Mouse (Mus musculus) ovary, postnatal 14 days (tissue): Measurements from ENCODE around the gene Stra8.

Experiments
- DNase-seq: peaks from one replicate; pipeline ENCODE4 v3.0.0; 2022; ENCODE audit warnings: low spot score

Stra8 gene

GRCm38 (mm10) chr6:34903441-34903840 lies 16.5 kb upstream of the Stra8 start:
- no peak for DNase-seq

DNA sequence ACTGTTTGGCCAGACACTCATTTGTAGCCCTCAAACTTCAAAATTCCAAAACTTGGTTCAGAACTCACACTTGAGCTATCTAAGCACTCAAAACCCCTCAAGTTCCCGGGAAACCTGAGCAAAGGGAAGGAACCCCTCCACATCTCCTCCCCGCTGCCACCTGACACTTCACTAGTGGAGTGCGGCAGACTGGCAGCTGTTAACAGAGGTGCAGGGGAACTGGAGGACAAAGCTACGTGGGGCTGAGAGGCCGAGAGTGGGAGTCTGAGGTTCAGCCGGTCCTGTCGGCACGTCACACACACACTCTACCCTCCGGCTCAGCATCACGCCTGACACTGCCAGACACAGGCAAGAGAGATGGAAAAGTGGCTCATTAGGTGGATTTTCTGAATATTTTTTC lies 16.1 kb upstream of the Stra8 start:
- DNase-seq, result no peak

GRCm38 (mm10) chr6:34904361-34904760 lies 15.6 kb upstream of the Stra8 start:
- DNase-seq, result no peak

DNA sequence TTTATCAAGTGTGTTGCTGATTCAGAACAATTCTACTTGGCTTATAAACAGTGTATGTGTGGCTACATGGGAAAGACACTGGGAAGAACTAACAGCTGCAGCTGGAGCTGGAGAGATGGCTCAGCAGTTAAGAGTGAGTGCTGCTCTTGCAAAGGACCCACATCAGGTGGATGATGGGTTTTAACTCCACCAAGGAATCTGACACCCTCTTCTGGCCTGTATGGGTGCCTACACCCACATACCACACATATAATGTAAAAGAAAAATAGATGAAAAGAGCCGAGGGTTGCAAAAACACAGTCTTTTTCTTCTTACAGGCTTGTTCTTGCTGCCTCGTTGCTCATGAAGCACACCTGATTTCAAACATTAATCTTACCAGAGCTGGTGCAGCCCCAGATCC lies 13.8 kb upstream of the Stra8 start:
- DNase-seq, result no peak

DNA sequence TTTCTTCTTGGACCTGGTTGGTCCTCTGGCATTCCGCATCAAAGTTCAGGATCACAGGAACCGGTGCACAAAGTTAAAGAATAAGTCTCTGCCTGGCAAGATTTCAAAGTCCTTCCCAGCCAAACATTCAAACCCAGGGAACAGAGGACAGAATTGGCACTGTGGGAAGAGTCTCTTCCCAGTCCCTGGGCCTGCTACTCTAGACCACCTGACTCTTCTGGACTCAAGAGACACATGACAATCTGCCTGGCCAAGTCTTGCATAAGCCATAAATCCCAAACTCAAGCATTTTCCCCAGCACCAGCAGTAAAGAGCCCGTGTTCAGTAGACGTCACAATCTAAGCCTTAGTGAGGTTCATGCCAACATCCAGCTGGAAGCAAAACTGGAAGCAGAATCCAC lies 13.3 kb upstream of the Stra8 start:
- DNase-seq, result no peak

- no peak for DNase-seq
Measured at GRCm38 (mm10) chr6:34907121-34907614, 12.8 kb upstream of the Stra8 start.

DNA sequence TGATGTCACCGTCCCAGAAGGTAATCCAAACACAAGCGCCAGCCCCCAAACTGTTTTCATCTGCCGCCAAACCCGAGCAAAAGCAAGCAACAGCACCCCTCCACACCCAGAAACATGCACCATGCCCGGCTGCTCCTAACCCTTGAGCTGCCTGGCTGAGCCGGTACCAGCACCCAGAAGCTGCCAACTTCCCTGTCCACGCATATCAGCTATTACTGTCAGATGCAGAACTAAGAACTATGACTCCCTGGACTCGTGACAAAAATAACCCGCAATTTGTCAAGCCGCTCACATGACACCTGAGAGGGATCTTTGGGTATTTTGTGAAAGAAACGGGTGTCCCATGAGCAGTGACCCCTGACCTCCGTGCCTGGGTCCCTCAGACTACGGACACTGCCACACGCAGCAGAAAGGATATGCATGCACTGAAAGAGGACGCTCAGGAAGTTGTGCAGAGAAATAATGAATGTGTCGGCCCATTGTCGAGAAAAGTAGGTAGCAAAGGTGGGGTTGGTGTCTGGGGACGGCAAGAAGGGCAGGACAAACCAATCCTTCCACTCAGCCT lies 12.2 kb upstream of the Stra8 start:
- DNase-seq, result no peak

DNA sequence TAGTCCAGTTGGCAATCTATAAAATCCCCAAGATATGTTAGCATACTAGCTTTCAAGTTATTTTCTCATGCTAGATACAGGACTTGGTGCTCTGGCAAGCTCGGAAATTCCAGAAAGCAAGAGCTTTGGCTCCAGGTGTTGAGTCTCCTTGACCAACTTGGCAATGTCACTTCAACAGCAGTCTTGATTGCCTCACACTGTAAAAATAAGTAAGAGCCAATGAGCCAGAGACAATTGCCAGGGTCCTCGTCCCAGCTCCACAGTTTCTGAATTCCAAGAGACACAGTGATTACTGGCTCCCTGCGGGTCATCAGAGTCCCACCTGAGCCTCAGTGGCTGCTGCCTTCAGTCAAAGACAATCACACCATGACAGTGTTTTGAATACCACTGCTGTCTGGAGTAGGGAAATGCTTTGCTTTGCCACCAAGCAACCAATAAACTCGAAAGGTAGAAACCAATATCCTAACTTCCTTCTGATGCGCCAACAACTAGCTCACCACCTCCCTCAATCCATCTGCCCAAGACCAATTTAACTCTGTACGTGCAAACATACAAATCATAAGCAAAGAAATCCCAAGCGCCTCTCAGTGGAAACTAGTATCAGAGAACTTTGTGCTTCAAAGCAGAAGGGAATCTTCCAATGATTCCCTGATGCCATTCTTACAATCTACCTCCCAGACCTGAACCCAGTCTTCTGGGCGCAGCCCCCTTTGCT lies 10.2 kb upstream of the Stra8 start:
- DNase-seq, result no peak

GRCm38 (mm10) chr6:34910371-34911219 lies 9.4 kb upstream of the Stra8 start, which contains the start of gene Wdr91:
Wdr91 (minus strand) TSS chr6:34910876.
- DNase-seq, result peak; percentile 95

GRCm38 (mm10) chr6:34913341-34914040 lies 6.5 kb upstream of the Stra8 start:
- DNase-seq, result no peak

DNA sequence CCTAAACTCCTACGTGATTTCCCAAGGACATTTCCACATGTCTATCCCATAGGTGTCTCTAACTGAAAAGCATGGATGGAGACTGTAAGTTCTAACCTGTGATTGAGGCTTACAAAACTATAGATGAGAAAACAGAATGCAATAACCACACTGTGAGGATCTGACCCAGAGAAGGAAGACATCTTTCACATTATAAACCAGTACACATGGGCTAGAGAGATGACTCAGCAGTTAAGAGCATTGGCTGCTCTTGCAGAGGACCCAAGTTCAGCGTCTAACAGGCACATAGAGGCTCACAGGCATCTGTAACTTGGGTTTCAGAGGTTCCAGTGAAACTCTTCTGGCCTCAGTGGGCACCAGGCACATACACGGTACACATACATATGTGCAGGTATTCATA lies 5.5 kb upstream of the Stra8 start:
- no peak for DNase-seq

DNA sequence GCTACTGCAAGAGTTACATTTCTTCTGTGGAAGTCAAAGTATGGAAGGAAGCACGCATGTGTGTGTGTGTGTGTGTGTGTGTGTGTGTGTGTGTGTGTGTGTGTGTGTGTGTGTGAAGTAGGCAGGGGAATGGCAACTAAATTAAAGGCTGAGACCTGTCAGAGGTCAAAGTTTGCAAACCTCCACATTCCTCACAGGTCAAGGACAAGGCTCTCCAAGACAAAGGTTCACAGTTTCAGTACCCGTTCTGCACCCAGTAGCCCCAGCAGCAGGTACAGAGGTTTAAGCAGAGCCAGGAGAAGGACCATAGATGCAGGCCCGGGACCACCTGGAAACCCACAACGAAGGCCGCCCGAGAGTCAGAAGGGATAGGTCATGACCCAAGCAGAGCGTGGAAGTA lies 817 bp upstream of the Stra8 start:
- no peak for DNase-seq

DNA sequence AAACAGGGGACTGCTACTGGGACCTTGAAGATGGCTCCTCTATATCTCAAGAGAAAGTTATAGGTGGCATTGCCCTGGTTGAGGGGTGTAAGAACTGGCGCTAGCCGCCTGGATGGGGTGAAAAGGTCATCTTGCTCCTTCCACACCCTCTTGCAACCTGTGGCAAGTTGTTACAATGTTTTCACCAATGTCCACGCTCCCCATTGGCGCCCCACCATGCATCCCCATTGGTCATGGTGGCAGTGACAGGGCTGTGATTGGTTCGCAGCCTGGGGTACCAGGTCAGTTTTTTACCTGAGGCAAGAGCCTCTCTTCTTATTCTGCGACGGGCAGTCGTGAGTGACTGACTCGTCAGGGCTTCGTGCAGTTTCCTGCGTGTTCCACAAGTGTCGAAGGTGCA lies 668 bp downstream of the Stra8 start:
- no peak for DNase-seq

GRCm38 (mm10) chr6:34921941-34922340 lies 2.0 kb downstream of the Stra8 start:
- no peak for DNase-seq

DNA sequence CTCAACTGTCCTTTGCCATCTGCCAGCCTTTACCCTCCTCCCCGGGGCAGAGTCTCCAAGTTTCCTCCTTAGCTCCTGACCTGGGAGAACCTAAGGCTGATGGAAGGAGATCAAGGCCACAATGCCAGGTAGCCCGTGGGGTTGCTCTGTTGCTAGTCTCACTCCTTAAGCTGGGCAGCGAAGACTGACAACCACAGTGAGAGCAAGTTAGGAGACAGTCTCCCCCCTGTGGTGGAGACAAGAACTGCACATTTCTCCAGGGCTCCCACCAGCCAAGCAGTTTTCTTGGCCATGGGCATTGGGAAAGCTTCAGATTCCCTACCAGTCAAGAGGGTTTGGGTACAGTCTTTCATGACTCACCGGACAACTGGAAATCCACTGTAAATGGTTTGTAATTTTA lies 7.2 kb downstream of the Stra8 start:
- DNase-seq, result peak; percentile 67

DNA sequence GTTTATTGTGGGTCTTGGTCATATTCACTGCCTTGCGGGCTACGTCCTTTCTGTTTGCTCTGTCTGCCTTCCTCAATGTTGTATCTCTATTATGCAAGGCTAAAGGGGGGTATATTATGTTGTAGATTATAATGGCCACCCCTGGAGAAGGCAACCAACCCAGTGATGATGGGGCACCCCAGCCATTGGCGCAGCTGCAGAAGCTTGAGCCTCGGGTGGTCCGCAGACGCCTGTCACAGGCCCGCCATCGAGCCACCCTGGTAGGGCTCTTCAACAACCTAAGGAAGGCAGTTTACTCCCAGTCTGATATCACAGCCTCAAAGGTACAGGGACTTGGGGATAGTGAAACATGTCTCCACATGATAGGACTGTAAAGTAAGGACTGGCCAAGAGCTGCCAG lies 7.6 kb downstream of the Stra8 start:
- DNase-seq, result no peak

- no peak for DNase-seq
Measured at GRCm38 (mm10) chr6:34932633-34933032, 12.7 kb downstream of the Stra8 start.

DNA sequence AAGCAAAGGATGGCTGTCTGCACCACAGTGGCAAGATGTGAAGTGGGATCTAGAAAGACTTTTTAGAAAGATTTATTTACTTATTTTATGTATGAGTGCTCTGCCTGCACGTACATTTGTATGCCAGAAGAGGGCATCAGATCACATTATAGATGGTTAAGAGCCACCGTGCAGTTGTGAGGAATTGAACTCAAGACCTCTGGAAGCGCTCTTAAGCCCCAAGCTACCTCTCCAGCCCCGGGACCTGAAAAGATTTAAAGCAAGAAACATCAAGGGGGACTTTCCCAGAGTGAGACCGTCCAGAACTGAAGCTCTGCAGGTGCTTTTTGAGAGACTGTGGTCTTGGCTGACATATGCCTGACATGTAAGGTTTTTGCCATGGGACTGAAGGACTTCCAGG lies 16.8 kb downstream of the Stra8 start:
- no peak for DNase-seq

DNA sequence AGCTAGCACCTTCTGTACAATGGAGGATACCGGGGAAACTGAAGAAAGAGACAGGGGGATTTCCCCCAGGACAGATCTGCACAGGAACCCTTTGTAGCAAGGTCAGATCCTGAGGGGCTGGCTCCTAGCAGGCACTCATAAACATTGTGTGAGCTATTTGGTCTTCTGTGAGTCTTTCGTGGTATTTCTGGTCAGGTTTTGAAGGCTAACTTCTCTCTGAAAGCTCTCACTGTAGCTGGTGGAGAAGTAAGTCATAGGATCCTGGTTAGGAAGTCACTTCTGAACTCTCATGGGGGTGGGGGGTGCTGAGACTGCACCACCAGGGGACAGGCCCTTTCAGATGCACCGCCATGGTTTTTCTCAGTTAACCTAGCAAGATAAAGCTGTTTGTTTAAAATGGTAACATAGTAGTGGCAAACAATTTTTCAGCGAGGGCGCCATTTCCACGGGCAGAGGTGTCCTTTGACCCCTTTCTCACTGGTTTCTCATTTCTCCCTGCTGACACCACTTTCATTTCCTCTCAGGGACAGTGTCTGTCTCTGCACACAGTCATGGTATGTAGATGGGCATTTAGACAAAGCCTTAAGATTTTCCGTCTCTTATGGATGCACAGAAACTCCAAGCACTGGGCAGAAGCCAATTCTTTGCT lies 18.4 kb downstream of the Stra8 start:
- DNase-seq, result no peak

DNA sequence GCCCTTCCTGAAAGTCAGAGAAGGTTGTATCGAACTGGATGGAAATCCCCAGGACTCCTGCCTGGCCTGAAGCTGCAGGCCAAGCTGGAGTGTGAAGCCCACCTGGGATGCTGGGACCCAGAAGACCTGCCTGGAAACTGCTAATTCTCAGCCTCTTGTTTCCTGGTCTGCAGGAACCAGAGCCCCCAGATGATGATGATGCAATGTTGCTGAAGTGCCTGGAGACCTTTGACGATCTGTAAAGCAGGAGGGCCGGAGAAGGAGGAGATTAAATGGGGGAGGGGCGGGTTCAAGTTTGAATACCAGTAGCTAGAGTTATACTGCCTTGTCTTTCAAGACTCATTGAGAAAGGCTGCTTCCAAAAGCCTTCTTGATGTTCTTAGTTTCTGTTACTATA lies 19.0 kb downstream of the Stra8 start:
- DNase-seq, result no peak

DNA sequence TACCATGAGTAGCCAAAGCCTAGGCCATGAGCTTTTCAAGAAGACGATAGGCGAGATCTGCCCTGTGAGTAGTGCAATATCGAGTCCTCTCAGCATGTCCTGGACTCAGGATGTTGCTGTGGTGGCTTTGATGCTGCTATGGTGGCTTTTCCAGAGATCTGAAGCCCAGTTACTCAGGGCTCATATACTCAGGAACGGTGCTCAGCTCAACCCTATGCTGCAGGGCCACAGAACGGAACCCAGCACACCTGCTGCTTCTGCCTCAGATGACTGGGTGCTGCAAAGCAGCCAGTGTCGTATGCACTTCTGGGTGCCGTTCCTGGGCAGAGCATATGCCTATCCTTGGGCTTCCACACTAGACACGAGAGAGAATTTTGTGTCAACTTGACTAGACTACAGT lies 19.5 kb downstream of the Stra8 start:
- no peak for DNase-seq

GRCm38 (mm10) chr6:34941496-34941895 lies 21.5 kb downstream of the Stra8 start:
- no peak for DNase-seq
